ENCODE assay signal across 11 mouse cellular contexts in genomic region chr1:178917194-178917902, GRCm38 (mm10).
DNase-seq lines count a peak whose midpoint lies in the region; ATAC-seq lines count a peak whose summit lies in the region.
"Had no signal": no experiment of that assay in that cellular context is flagged by ENCODE, and none has a peak within 500 bp of the region (broad histone marks: within the 10 kb centered on the region; RNA-seq: fewer than 3 reads in every experiment).

No protein-coding gene starts in this region.

- peak; percentile 65 for ATAC-seq in lung, embryonic 15.5 days (ENCODE audit: borderline replicate concordance, extremely low read depth, low FRiP score, low TSS enrichment)
- ATAC-seq in midbrain, embryonic 12.5 days (ENCODE audit: low FRiP score, low read depth) = peak; percentile 16; the same call in 1 of the 2 replicates
- no peak for ATAC-seq in inflammation-experienced regulatory T-cells, adult 6 months

- H3K27me3 ChIP-seq in lung, embryonic 15.5 days = 0 out of 2 replicates have a peak, but pooled peaks cover 3% of the 10 kb centered on the region
- peaks cover 37% of the 10 kb centered on the region for H3K27me3 ChIP-seq in hindbrain, embryonic 10.5 days (ENCODE audit: insufficient read depth, poor library complexity, severe bottlenecking)
- H3K27me3 ChIP-seq in midbrain, embryonic 12.5 days = peaks cover 37% of the 10 kb centered on the region

- no peaks in the 10 kb centered on the region for H3K36me3 ChIP-seq in lung, embryonic 15.5 days
- H3K36me3 ChIP-seq in hindbrain, embryonic 10.5 days = 0 out of 2 replicates have a peak, but pooled peaks cover 8% of the 10 kb centered on the region
- H3K36me3 ChIP-seq in midbrain, embryonic 12.5 days = no peaks in the 10 kb centered on the region

- DNase-seq in lung, postnatal 36 days = no peak
- DNase-seq in cerebellum, postnatal 10 days = peak; percentile 44 to 52
- no peak for DNase-seq in hindbrain, embryonic 10.5 days (ENCODE audit: low spot score)
- DNase-seq in spleen, postnatal 14 days (ENCODE audit: low spot score in 2 of 2) = no peak
- DNase-seq in spleen, adult 12 weeks (ENCODE audit: low spot score) = no peak
- DNase-seq: kidney, adult 2 months had no signal

- H3K4me2 ChIP-seq in lung, embryonic 15.5 days = peak overlapping the region; percentile 27
- peak overlapping the region; percentile 40 for H3K4me2 ChIP-seq in midbrain, embryonic 12.5 days (replicated peaks)
- H3K4me2 ChIP-seq: embryonic facial prominence, embryonic 12.5 days had no signal

- H3K4me3 ChIP-seq in lung, embryonic 15.5 days = no peak overlapping the region
- peak overlapping the region; percentile 34 for H3K4me3 ChIP-seq in hindbrain, embryonic 10.5 days
- H3K4me3 ChIP-seq in midbrain, embryonic 12.5 days = peak overlapping the region; percentile 6; the same call in 1 of the 2 replicates
- H3K4me3 ChIP-seq: embryonic facial prominence, embryonic 12.5 days had no signal

- no peak overlapping the region for H3K27ac ChIP-seq in lung, embryonic 15.5 days
- H3K27ac ChIP-seq in hindbrain, embryonic 10.5 days = peak overlapping the region; percentile 56
- no peak overlapping the region for H3K27ac ChIP-seq in midbrain, embryonic 12.5 days (replicated peaks)
- H3K27ac ChIP-seq: embryonic facial prominence, embryonic 12.5 days; macrophage had no signal

- H3K9ac ChIP-seq in lung, embryonic 15.5 days = no peak overlapping the region
- H3K9ac ChIP-seq in midbrain, embryonic 12.5 days (replicated peaks) = no peak overlapping the region
- H3K9ac ChIP-seq: embryonic facial prominence, embryonic 12.5 days had no signal

- WGBS in lung, embryonic 15.5 days = 46% methylated on average over 31 of the region's 31 CpGs
- 53% methylated on average over 31 of the region's 31 CpGs for WGBS in hindbrain, embryonic 10.5 days
- WGBS in midbrain, embryonic 12.5 days = 53% methylated on average over 31 of the region's 31 CpGs

- peaks cover 9% of the 10 kb centered on the region for H3K4me1 ChIP-seq in lung, embryonic 15.5 days
- H3K4me1 ChIP-seq in hindbrain, embryonic 10.5 days (replicated peaks) = peaks cover 29% of the 10 kb centered on the region
- peaks cover 17% of the 10 kb centered on the region for H3K4me1 ChIP-seq in midbrain, embryonic 12.5 days

- H3K9me3 ChIP-seq in lung, embryonic 15.5 days = no peaks in the 10 kb centered on the region
- H3K9me3 ChIP-seq in hindbrain, embryonic 10.5 days = no peaks in the 10 kb centered on the region
- H3K9me3 ChIP-seq in midbrain, embryonic 12.5 days = no peaks in the 10 kb centered on the region
- H3K9me3 ChIP-seq: embryonic facial prominence, embryonic 12.5 days had no signal

Comparison
In these comparisons a context has a peak if more than half of its experiments do, and no peak if none do; other contexts are left out.
1. DNase-seq: peak in cerebellum, postnatal 10 days (2 of 2); none in lung, postnatal 36 days (single experiment), hindbrain, embryonic 10.5 days (single experiment), spleen, postnatal 14 days (0 of 2) and spleen, adult 12 weeks (single experiment).